Mouse (Mus musculus) midbrain, embryonic 13.5 days (tissue): ENCODE measurements around the gene Gimap8. TPM values are rescaled to one million over a fixed set of nuclear protein-coding genes. Genes with fewer than 3 reads are reported as not detected.
"Not testable (repeated sequence)": the region's sequence is repeated elsewhere in the genome, so short reads cannot be mapped to it uniquely, and the experiment has no call there.

ENCODE experiments used
- ATAC-seq: fragments of 200-750 bp; cut with Nextera tagmentation; 2 replicates; pipeline ENCODE4 v1.8.0; 2017; ENCODE audit warnings: mild to moderate bottlenecking, moderate TSS enrichment, moderate library complexity
- H3K27ac ChIP-seq: fragments of 300-500 bp; sonication (generic); 2 replicates; pipeline ENCODE4 v1.5.1; 2015; ENCODE audit warnings: inconsistent platforms, mild to moderate bottlenecking, moderate library complexity
- H3K27me3 ChIP-seq: fragments of 300-500 bp; sonication (generic); 2 replicates; pipeline ENCODE4 v1.6.1; 2015; ENCODE audit warnings: mild to moderate bottlenecking, inconsistent platforms
- H3K36me3 ChIP-seq: fragments of 300-500 bp; sonication (generic); 2 replicates; pipeline ENCODE4 v1.6.1; 2015; ENCODE audit warnings: mild to moderate bottlenecking, inconsistent platforms
- H3K4me1 ChIP-seq: fragments of 300-500 bp; sonication (generic); replicated peaks from 2 replicates; pipeline ENCODE4 v1.6.1; 2015; ENCODE audit warnings: inconsistent platforms
- H3K4me2 ChIP-seq: fragments of 300-500 bp; sonication (generic); replicated peaks from 2 replicates; pipeline ENCODE4 v1.6.1; 2015; ENCODE audit warnings: moderate library complexity, mild to moderate bottlenecking, inconsistent platforms
- H3K4me3 ChIP-seq: fragments of 300-500 bp; sonication (generic); replicated peaks from 2 replicates; pipeline ENCODE4 v1.5.1; 2015; ENCODE audit warnings: mild to moderate bottlenecking, inconsistent platforms
- H3K9ac ChIP-seq: fragments of 300-500 bp; sonication (generic); replicated peaks from 2 replicates; pipeline ENCODE4 v1.6.1; 2015; ENCODE audit warnings: mild to moderate bottlenecking, inconsistent platforms
- H3K9me3 ChIP-seq: fragments of 300-500 bp; sonication (generic); 2 replicates; pipeline ENCODE4 v1.6.1; 2016; ENCODE audit warnings: mild to moderate bottlenecking, inconsistent platforms
- WGBS: fragments of 180-500 bp; shearing (Covaris S2); methylation state at CpG from one replicate; pipeline ENCODE4 v1.1.7; 2015; 5-methylcytosine and 5-hydroxymethylcytosine counted together
- polyA plus RNA-seq: library from polyadenylated mRNA; unstranded; fragments of >200 nt; fragmentation: Nextera tagmentation; extraction: Ambion mirVana; gene quantifications from 2 replicates; pipeline ENCODE4 v1.2.1, GENCODE M21; 2015

Gene Gimap8
- polyA plus RNA-seq, 1 experiment from 2014 or later = 0.46 TPM

- 97% methylated on average over 4 of the region's 4 CpGs for WGBS
- H3K27ac ChIP-seq, H3K9me3 ChIP-seq, H3K9ac ChIP-seq, H3K36me3 ChIP-seq, H3K27me3 ChIP-seq, H3K4me3 ChIP-seq, ATAC-seq, H3K4me2 ChIP-seq, H3K4me1 ChIP-seq: not testable (repeated sequence)
These were observed 36.3 kb downstream of the Gimap8 start for GRCm38 (mm10) chr6:48683263-48683821.

GRCm38 (mm10) chr6:48684319-48684718, 37.3 kb downstream of the Gimap8 start, which contains the start of gene Gimap4:
TSS of gene Gimap4 (plus strand) at chr6:48684549.
- WGBS = 84% methylated on average over 5 of the region's 5 CpGs
- no peak for ATAC-seq

GRCm38 (mm10) chr6:48684806-48685205, 37.8 kb downstream of the Gimap8 start:
- Histone ChIP-seq H3K9me3 (no peaks in the 10 kb centered on the region), H3K4me2 (no peak overlapping the region), H3K4me3 (no peak overlapping the region), H3K9ac (no peak overlapping the region), H3K36me3 (no peaks in the 10 kb centered on the region), H3K27ac (no peak overlapping the region), H3K4me1 (no peaks in the 10 kb centered on the region), H3K27me3 (no peaks in the 10 kb centered on the region)
- ATAC-seq = no peak
- 50% methylated on average over 4 of the region's 4 CpGs for WGBS

More at GRCm38 (mm10) chr6:48684319-48684718, 37.3 kb downstream of the Gimap8 start, which contains the start of gene Gimap4:
- no peaks in the 10 kb centered on the region for H3K9me3 ChIP-seq
- H3K36me3 ChIP-seq = no peaks in the 10 kb centered on the region
- no peak within 1 kb of the TSS for H3K9ac ChIP-seq
- H3K27ac ChIP-seq = no peak within 1 kb of the TSS
- H3K4me2 ChIP-seq = no peak within 1 kb of the TSS
- no peak within 1 kb of the TSS for H3K4me3 ChIP-seq
- H3K4me1 ChIP-seq = no peaks in the 10 kb centered on the region
- H3K27me3 ChIP-seq = no peaks in the 10 kb centered on the region

- ATAC-seq = no peak
- H3K27ac ChIP-seq = no peak overlapping the region
- no peaks in the 10 kb centered on the region for H3K27me3 ChIP-seq
- H3K4me1 ChIP-seq = no peaks in the 10 kb centered on the region
- H3K4me3 ChIP-seq = no peak overlapping the region
- H3K9me3 ChIP-seq = no peaks in the 10 kb centered on the region
- H3K4me2 ChIP-seq = no peak overlapping the region
- H3K36me3 ChIP-seq = no peaks in the 10 kb centered on the region
- H3K9ac ChIP-seq = no peak overlapping the region
- 81% methylated on average over 2 of the region's 2 CpGs for WGBS
These were observed 38.2 kb downstream of the Gimap8 start for GRCm38 (mm10) chr6:48685251-48685650.

- no peak for ATAC-seq
- no peaks in the 10 kb centered on the region for H3K9me3 ChIP-seq
- H3K36me3 ChIP-seq = no peaks in the 10 kb centered on the region
- H3K4me2 ChIP-seq = no peak overlapping the region
- H3K9ac ChIP-seq = no peak overlapping the region
- no peaks in the 10 kb centered on the region for H3K27me3 ChIP-seq
- no peaks in the 10 kb centered on the region for H3K4me1 ChIP-seq
- no peak overlapping the region for H3K4me3 ChIP-seq
- WGBS = 88% methylated on average over 7 of the region's 7 CpGs
- H3K27ac ChIP-seq = no peak overlapping the region
These were observed 38.9 kb downstream of the Gimap8 start for GRCm38 (mm10) chr6:48685694-48686665.

- Histone ChIP-seq H3K4me2 (no peak overlapping the region), H3K36me3 (no peaks in the 10 kb centered on the region), H3K9ac (no peak overlapping the region), H3K27ac (no peak overlapping the region), H3K4me1 (no peaks in the 10 kb centered on the region), H3K9me3 (no peaks in the 10 kb centered on the region), H3K27me3 (no peaks in the 10 kb centered on the region), H3K4me3 (no peak overlapping the region)
- ATAC-seq = no peak
- 83% methylated on average over 2 of the region's 2 CpGs for WGBS
These were observed 40.0 kb downstream of the Gimap8 start for GRCm38 (mm10) chr6:48687077-48687476.

GRCm38 (mm10) chr6:48689320-48689719, 42.3 kb downstream of the Gimap8 start:
- Histone ChIP-seq H3K4me1 (no peaks in the 10 kb centered on the region), H3K9ac (no peak overlapping the region), H3K27me3 (no peaks in the 10 kb centered on the region), H3K36me3 (no peaks in the 10 kb centered on the region), H3K4me3 (no peak overlapping the region), H3K4me2 (no peak overlapping the region), H3K9me3 (no peaks in the 10 kb centered on the region), H3K27ac (no peak overlapping the region)
- 97% methylated on average over 2 of the region's 2 CpGs for WGBS
- ATAC-seq = no peak

GRCm38 (mm10) chr6:48692962-48693361, 45.9 kb downstream of the Gimap8 start:
- Histone ChIP-seq H3K9me3 (no peaks in the 10 kb centered on the region), H3K9ac (no peak overlapping the region), H3K4me3 (no peak overlapping the region), H3K36me3 (no peaks in the 10 kb centered on the region), H3K4me1 (no peaks in the 10 kb centered on the region), H3K27me3 (no peaks in the 10 kb centered on the region), H3K4me2 (no peak overlapping the region), H3K27ac (no peak overlapping the region)
- no peak for ATAC-seq
- WGBS = 94% methylated on average over 6 of the region's 6 CpGs

GRCm38 (mm10) chr6:48696830-48697554, 50.0 kb downstream of the Gimap8 start:
- Histone ChIP-seq H3K27ac (no peak overlapping the region), H3K9me3 (no peaks in the 10 kb centered on the region), H3K27me3 (no peaks in the 10 kb centered on the region), H3K36me3 (no peaks in the 10 kb centered on the region), H3K4me3 (no peak overlapping the region), H3K4me2 (no peak overlapping the region), H3K4me1 (no peaks in the 10 kb centered on the region), H3K9ac (no peak overlapping the region)
- ATAC-seq = no peak
- WGBS = 86% methylated on average over 4 of the region's 4 CpGs

- no peaks in the 10 kb centered on the region for H3K36me3 ChIP-seq
- no peak for ATAC-seq
- H3K4me1 ChIP-seq = no peaks in the 10 kb centered on the region
These were observed 50.5 kb downstream of the Gimap8 start for GRCm38 (mm10) chr6:48697555-48697930.

GRCm38 (mm10) chr6:48698066-48698856, 51.2 kb downstream of the Gimap8 start:
- no peak for ATAC-seq
- 80% methylated on average over 7 of the region's 7 CpGs for WGBS
- Histone ChIP-seq H3K27ac (no peak overlapping the region), H3K9me3 (no peaks in the 10 kb centered on the region), H3K4me3 (no peak overlapping the region), H3K27me3 (no peaks in the 10 kb centered on the region), H3K36me3 (no peaks in the 10 kb centered on the region), H3K4me2 (no peak overlapping the region), H3K9ac (no peak overlapping the region), H3K4me1 (no peaks in the 10 kb centered on the region)

More at GRCm38 (mm10) chr6:48697555-48697930, 50.5 kb downstream of the Gimap8 start:
- Histone ChIP-seq H3K4me3 (no peak overlapping the region), H3K9ac (no peak overlapping the region), H3K27me3 (no peaks in the 10 kb centered on the region), H3K27ac (no peak overlapping the region), H3K9me3 (no peaks in the 10 kb centered on the region), H3K4me2 (no peak overlapping the region)
- WGBS = 48% methylated on average over 1 of the region's 1 CpGs
